Mouse (Mus musculus): ENCODE results near the gene Psmd11.

DNA sequence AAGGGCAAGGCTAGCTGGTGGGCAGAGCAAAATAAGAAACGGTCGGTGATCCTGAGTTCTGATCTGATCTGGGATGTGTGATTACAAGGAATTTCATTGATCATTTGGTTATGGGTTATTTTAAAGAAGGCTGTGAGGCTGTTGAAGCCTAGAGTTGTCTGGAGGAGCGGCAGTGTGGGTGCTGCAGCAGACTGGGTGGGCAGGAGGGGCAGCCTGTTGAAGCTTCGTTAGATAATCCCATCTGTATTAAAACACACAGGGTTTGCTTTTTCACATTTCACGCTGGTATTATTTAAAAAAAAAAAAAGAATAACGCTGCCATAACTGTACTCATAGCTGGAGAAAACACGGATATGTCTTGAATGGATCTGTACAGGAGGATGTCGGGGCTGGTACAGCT is 87.5 kb downstream of the Psmd11 start:
- TF ChIP-seq POLR2A (IDR thresholded peaks at IDR 0.05; ENCODE audit: low read depth, low read length) (no peak), CTCF (IDR thresholded peaks at IDR 0.05; ENCODE audit: extremely low read depth, insufficient read length, insufficient replicate concordance, low read depth, low read length) (no peak)
